Mouse (Mus musculus) limb, embryonic 12.5 days (tissue): ENCODE results near the gene Gpr162. TPM values are rescaled to one million over a fixed set of nuclear protein-coding genes. Genes with fewer than 3 reads are reported as not detected.
A peak's percentile ranks its signal among the peaks of the same experiment; 100 is the strongest.

ENCODE experiments used
- ATAC-seq: fragments of 200-750 bp; cut with Nextera tagmentation; 2 replicates; pipeline ENCODE4 v1.8.0; 2017; ENCODE audit warnings: low read depth, moderate TSS enrichment; ENCODE audit not compliant: insufficient number of reproducible peaks, insufficient read depth, low FRiP score, low TSS enrichment
- H3K27ac ChIP-seq: fragments of 300-500 bp; sonication (generic); 2 replicates; pipeline ENCODE4 v1.5.1; 2016; ENCODE audit warnings: mild to moderate bottlenecking, moderate library complexity
- H3K27me3 ChIP-seq: fragments of 300-500 bp; sonication (generic); 2 replicates; pipeline ENCODE4 v1.6.1; 2016; ENCODE audit warnings: mild to moderate bottlenecking, moderate library complexity
- H3K36me3 ChIP-seq: fragments of 300-500 bp; sonication (generic); 2 replicates; pipeline ENCODE4 v1.6.1; 2016; ENCODE audit warnings: mild to moderate bottlenecking, moderate library complexity
- H3K4me1 ChIP-seq: fragments of 300-500 bp; sonication (generic); replicated peaks from 2 replicates; pipeline ENCODE4 v1.6.1; 2016
- H3K4me2 ChIP-seq: fragments of 300-500 bp; sonication (generic); 2 replicates; pipeline ENCODE4 v1.6.1; 2016; ENCODE audit warnings: mild to moderate bottlenecking, moderate library complexity
- H3K4me3 ChIP-seq: fragments of 300-500 bp; sonication (generic); replicated peaks from 2 replicates; pipeline ENCODE4 v1.5.1; 2016; ENCODE audit warnings: mild to moderate bottlenecking
- H3K9ac ChIP-seq: fragments of 300-500 bp; sonication (generic); replicated peaks from 2 replicates; pipeline ENCODE4 v1.6.1; 2016; ENCODE audit warnings: mild to moderate bottlenecking, moderate library complexity
- H3K9me3 ChIP-seq: fragments of 300-500 bp; sonication (generic); 2 replicates; pipeline ENCODE4 v1.6.1; 2016; ENCODE audit warnings: mild to moderate bottlenecking, moderate library complexity
- WGBS: fragments of 180-500 bp; shearing (Covaris S2); methylation state at CpG from one replicate; pipeline ENCODE4 v1.1.7; 2016; 5-methylcytosine and 5-hydroxymethylcytosine counted together
- polyA plus RNA-seq: library from polyadenylated mRNA; unstranded; fragments of >200 nt; fragmentation: Nextera tagmentation; extraction: Ambion mirVana; gene quantifications from 2 replicates; pipeline ENCODE4 v1.2.1, GENCODE M21; 2016

Gene Gpr162
- polyA plus RNA-seq, 1 experiment from 2014 or later: 2.5 TPM

DNA sequence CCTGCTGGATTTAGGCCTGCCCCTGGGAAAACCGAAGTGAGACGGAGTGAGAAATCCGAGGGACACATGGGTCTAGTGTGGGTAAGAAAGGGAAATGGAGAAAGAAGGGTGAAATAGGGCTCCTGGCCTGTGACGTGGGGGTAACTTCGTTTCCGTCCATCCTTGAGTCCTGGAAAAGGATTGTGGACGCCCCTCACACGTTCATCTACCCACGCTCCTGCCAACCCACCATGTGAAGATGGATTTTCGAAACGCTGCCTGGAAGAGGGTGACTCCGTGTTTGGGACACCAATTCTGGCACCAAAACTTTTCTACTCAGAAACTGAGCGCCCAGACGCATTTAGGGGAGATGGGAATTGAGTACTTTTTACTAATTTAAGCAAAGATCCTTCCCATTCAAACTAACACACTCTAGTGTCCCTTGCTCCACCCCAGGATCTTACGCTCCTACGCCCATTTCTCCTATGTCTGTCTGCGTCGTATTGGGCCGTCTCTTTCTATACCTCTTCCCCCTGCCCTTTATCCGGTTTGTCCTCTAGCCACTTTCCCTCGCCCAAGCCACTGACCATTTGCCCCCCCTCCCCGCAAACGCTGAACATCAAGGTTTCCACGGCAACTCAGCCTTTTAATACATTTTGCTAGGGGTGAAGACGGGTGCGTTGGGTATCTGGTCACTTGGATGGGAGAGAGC is 5.8 kb downstream of the Gpr162 start:
- Histone ChIP-seq H3K27ac (peak overlapping the region; percentile 99), H3K4me3 (peak overlapping the region; percentile 86), H3K9me3 (no peaks in the 10 kb centered on the region), H3K9ac (peak overlapping the region; percentile 99), H3K27me3 (peaks cover 19% of the 10 kb centered on the region), H3K36me3 (peaks cover 24% of the 10 kb centered on the region), H3K4me2 (peak overlapping the region; percentile 80), H3K4me1 (peaks cover 52% of the 10 kb centered on the region)
- 25% methylated on average over 26 of the region's 26 CpGs for WGBS
- ATAC-seq: no peak

DNA sequence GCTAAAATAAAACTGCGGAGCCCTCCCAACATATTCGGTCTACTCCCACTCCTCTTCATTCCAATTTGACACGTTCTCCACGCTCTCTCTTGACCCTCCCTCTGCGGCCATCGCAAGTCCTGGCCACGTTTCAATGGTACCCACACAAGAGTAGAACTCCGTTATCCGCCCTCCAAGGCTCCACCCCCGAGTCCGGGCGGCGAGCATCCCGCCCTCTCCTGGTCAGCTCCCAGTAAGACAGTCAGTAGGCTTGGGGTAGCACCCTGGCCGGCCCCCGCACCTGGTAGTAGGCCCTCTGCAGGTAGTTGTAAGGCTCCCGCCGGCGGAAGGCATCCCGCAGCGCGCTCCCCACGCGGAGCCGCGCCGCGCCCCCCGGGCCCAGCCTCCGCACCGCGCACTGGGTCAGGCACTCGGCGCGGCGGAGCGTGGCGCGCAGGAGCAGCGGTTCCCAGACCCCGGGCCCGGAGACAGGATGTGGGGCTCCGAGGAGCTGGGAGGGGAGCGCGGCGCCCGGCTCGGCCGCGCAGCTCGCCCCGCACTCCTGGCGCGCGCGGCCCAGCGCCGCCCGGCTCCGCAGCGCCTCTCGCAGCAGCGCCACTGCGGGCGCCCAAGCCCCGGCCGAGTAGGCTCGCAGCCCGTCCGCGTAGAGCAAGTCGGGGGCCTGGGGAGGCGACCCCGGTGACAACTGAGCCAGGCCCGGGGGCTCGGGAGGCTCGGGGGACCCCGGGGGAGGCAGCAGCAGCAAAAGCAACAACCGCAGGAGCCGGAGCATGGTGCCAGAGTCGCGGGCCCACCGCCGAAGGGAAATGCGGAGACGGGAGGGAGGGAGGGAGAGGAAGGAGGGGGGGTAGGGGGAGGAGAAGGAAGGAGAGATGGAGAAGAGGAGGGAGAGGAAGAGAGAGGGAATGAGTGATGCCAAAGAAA is 6.6 kb downstream of the Gpr162 start, which contains the start of gene P3h3:
Gene P3h3 (minus strand): TSS at position 837 of the 924 bp plus-strand sequence.
- H3K4me3 ChIP-seq: peak within 1 kb of the TSS; percentile 86
- H3K27ac ChIP-seq: peak within 1 kb of the TSS; percentile 99
- peaks cover 44% of the 10 kb centered on the region for H3K4me1 ChIP-seq
- ATAC-seq: peak; percentile 83
- under 1% methylated on average over 83 of the region's 86 CpGs for WGBS
- peak within 1 kb of the TSS; percentile 80 for H3K4me2 ChIP-seq
- peaks cover 12% of the 10 kb centered on the region; the same call in 1 of the 2 replicates for H3K27me3 ChIP-seq
- peak within 1 kb of the TSS; percentile 99 for H3K9ac ChIP-seq
- peaks cover 32% of the 10 kb centered on the region for H3K36me3 ChIP-seq
- no peaks in the 10 kb centered on the region for H3K9me3 ChIP-seq

DNA sequence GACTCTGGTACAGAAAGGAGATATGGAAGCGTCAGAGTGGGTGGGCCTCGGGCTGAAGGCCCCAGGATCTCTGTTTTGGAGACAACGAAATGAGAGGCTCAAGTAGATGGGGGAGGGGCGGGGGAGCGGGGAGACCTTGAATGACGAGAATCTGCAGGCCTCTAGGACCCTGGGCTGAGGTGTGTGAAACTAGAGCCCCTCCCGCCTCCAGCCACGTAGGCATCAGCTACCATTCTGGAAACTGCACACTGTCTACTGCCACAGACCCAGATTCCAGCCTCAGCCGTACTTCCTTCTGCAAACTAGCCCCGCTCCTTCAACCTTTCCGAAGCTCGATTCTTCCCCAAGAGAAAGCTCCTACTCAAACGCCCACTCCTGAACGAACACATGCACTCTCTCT is 7.5 kb downstream of the Gpr162 start:
- ATAC-seq: peak; percentile 72
- Histone ChIP-seq H3K9me3 (no peaks in the 10 kb centered on the region), H3K27ac (peak overlapping the region; percentile 99), H3K9ac (peak overlapping the region; percentile 99), H3K27me3 (peaks cover 4% of the 10 kb centered on the region; the same call in 1 of the 2 replicates), H3K36me3 (peaks cover 39% of the 10 kb centered on the region), H3K4me3 (peak overlapping the region; percentile 86), H3K4me1 (peaks cover 35% of the 10 kb centered on the region), H3K4me2 (peak overlapping the region; percentile 80)
- 5% methylated on average over 14 of the region's 14 CpGs for WGBS

DNA sequence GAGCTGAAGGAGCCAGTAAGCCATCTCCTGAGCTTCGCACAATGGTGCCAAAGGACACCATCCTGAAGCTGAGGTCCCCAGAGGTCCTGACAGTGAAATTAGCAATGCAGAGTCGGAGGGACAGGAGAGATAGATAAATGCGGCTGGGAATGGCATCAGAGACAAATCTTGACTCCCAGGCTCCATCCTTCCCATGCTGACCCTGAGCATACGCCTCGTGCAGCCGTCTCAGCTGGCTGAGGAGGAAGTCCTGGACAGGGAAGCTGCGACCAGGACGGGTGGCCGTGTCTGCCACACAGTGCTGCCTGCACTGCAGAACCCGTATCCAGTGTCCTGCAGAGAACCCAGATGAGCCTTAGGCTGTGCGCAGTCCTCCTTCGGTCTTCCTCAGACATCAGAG is 9.1 kb downstream of the Gpr162 start:
- WGBS: 75% methylated on average over 12 of the region's 12 CpGs
- Histone ChIP-seq H3K36me3 (peaks cover 50% of the 10 kb centered on the region), H3K27ac (no peak overlapping the region), H3K4me1 (peaks cover 27% of the 10 kb centered on the region), H3K9ac (no peak overlapping the region), H3K9me3 (no peaks in the 10 kb centered on the region), H3K4me3 (no peak overlapping the region), H3K27me3 (peaks cover 4% of the 10 kb centered on the region; the same call in 1 of the 2 replicates), H3K4me2 (no peak overlapping the region)
- no peak for ATAC-seq

DNA sequence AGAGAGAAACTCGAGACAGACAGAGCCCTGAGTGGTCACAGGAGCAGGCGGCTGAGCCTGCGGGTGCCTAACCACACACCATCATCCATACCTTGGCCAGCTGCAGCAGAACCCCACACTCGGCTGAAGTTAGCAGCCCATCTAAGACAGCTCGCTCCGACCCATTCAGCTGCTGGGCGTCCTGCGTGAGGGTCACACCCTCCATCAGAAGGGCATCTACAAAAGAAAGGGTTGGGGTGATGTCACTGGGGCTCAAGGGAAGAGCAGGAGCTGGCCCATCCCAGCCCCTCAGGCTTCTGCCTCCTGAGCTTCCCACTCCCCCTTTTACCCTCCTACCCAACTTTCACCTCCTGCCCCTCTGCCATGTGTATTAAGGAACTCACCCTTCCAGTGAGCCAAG is 13.2 kb downstream of the Gpr162 start:
- Histone ChIP-seq H3K36me3 (peaks cover 75% of the 10 kb centered on the region), H3K4me1 (peaks cover 2% of the 10 kb centered on the region; the same call in 1 of the 2 replicates), H3K4me2 (no peak overlapping the region), H3K4me3 (no peak overlapping the region), H3K9ac (no peak overlapping the region), H3K27me3 (no peaks in the 10 kb centered on the region), H3K27ac (no peak overlapping the region), H3K9me3 (no peaks in the 10 kb centered on the region)
- 50% methylated on average over 8 of the region's 8 CpGs for WGBS
- no peak for ATAC-seq

DNA sequence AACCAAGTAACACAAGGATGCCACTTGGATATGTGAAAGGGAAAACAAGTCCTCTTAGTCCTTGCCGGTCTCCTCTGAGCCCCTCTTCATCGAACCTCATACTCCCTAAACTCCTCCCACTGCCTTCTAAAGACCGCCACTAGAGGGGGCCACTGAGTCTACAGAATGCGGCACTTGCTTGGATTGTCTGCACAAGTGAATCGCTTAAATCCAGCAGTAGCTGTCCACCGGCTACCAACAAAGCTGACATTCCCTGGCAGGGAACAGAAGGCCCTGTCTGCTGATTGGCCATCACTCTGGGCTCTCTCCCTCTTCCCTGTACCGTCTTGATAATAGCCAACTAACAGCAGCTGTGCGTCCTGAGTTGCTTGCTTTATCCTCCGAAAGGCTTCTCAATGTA is 16.5 kb downstream of the Gpr162 start:
- Histone ChIP-seq H3K4me2 (no peak overlapping the region), H3K9me3 (no peaks in the 10 kb centered on the region), H3K9ac (no peak overlapping the region), H3K27me3 (no peaks in the 10 kb centered on the region), H3K4me3 (no peak overlapping the region), H3K36me3 (peaks cover 73% of the 10 kb centered on the region), H3K4me1 (no peaks in the 10 kb centered on the region), H3K27ac (no peak overlapping the region)
- ATAC-seq: peak; percentile 60
- 15% methylated on average over 9 of the region's 9 CpGs for WGBS

DNA sequence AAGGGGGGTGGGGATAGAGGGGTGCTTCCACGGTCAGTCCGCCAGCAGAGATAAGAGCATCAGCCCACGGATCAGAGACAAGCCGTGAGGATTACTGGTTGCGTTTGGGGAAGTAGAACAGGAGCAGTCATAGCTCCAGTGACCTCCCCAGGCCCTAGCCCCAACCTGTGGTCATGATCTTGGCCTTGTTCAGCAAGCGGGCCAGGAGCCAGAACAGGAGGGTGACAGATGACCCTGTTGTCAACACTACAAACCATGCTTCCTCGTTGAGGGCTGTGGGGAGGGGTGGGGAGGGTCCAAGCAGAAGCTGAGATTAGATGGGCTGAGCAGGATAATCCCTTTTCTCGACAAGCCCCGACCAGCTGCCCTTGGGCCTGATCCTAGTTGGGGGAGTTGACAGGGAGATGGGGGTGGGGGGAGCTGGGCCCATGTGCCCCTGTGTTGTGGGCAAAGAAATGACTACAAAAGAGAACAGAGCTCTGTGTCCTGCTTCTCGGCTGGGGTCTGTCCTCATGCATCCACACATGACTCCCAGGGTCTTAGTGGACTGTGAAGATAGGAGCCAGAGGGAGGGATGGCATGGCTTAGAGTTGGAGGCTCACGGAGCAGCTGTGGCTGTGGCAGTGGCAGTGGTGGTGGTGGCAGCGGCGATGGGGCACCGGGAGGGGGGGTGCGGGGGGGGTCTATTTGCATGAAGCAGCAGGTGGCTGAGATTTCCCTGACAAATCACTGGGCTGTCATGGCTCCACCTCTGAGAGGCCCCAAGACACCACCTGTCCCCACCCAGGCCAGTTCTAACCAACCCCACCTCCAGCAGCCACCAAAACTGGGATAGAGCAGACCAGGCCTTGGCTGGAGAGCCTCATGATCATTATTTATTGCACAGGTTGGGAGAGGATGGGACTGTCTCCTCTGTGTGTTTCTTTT is 23.3 kb downstream of the Gpr162 start, which contains the start of gene Gnb3:
Gene Gnb3 (minus strand): TSS at position 35 of the 927 bp plus-strand sequence.
- Histone ChIP-seq H3K4me1 (peaks cover 37% of the 10 kb centered on the region), H3K27ac (0 out of 2 replicates have a peak within 1 kb of the TSS, but pooled peaks have one; percentile 8), H3K4me2 (peak within 1 kb of the TSS; percentile 32; the same call in 1 of the 2 replicates), H3K9me3 (no peaks in the 10 kb centered on the region), H3K4me3 (no peak within 1 kb of the TSS), H3K36me3 (peaks cover 48% of the 10 kb centered on the region), H3K27me3 (no peaks in the 10 kb centered on the region), H3K9ac (peak within 1 kb of the TSS; percentile 40)
- no peak; the same call in 1 of the 2 replicates for ATAC-seq
- 30% methylated on average over 15 of the region's 15 CpGs for WGBS

DNA sequence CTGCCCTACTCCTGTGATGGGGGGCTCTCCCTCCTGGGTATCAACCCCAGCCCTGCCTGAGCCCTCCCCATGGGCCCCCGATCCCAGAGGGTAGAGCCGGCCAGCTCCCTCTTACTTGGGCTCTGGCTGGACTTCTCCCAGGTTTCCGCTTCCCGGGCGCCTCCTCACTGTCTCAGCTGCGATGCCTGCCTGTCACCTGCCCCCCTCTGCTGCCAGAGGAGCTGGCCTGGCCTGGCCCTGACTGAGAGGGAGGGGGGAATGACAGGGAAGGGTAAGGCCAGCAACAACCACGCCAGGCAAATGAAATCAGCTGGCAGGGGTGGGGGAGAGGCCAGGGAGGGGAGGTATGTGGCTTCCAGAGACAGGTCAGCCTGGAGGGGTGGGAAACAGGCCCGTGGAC is 24.0 kb downstream of the Gpr162 start:
- H3K4me2 ChIP-seq: peak overlapping the region; percentile 32; the same call in 1 of the 2 replicates
- no peak for ATAC-seq
- H3K4me3 ChIP-seq: no peak overlapping the region
- H3K9me3 ChIP-seq: no peaks in the 10 kb centered on the region
- H3K4me1 ChIP-seq: peaks cover 41% of the 10 kb centered on the region
- no peaks in the 10 kb centered on the region for H3K27me3 ChIP-seq
- 10% methylated on average over 8 of the region's 8 CpGs for WGBS
- H3K9ac ChIP-seq: peak overlapping the region; percentile 40
- 0 out of 2 replicates have a peak overlapping the region, but pooled peaks have one; percentile 8 for H3K27ac ChIP-seq
- peaks cover 41% of the 10 kb centered on the region for H3K36me3 ChIP-seq

DNA sequence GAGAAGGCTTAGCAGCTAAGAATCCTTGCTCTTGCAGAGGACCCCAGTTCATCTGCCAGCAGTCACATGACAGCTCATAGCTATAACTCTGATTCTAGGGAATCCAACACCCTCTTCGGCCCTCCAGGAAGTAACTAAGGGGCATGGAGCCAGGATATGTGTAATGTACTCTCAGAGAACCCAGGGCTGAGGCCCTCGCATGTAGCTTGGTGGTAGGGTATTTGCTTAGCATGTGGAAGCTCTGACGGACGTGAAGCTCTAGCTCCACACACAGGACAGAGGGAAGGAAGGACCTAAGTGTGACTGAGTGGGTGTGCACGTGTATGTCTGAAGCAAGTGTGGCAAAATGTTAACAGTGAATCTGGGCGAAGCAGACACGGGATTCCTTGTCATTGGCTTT is 27.4 kb downstream of the Gpr162 start:
- H3K36me3 ChIP-seq: peaks cover 42% of the 10 kb centered on the region
- no peak overlapping the region for H3K4me3 ChIP-seq
- H3K27ac ChIP-seq: no peak overlapping the region
- no peak for ATAC-seq
- peaks cover 51% of the 10 kb centered on the region for H3K4me1 ChIP-seq
- H3K27me3 ChIP-seq: no peaks in the 10 kb centered on the region
- H3K9ac ChIP-seq: no peak overlapping the region
- no peak overlapping the region for H3K4me2 ChIP-seq
- no peaks in the 10 kb centered on the region for H3K9me3 ChIP-seq
- WGBS: 80% methylated on average over 7 of the region's 7 CpGs

DNA sequence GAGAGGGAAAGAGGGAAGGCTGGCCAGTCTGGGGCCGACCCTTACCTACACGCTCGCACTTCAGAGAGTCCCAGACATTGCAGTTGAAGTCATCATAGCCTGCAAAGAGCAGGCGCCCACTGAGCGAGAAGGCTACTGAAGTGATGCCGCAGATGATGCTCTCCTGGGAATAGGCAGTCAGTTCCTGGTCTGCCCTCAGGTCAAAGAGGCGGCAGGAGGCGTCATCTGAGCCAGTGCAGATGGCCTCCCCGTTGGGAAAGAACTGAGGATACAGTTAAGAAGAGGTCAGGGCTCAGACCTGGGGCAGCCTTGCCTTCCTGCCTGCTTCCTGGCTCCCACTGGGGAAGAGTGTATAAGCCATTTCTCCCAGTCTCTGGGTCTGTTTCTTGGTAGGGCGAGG is 28.3 kb downstream of the Gpr162 start:
- whole genome bisulfite sequencing: 31% methylated on average over 10 of the region's 10 CpGs
- H3K9me3 ChIP-seq: no peaks in the 10 kb centered on the region
- H3K27me3 ChIP-seq: no peaks in the 10 kb centered on the region
- no peak overlapping the region; the same call in 1 of the 2 replicates for H3K9ac ChIP-seq
- H3K36me3 ChIP-seq: peaks cover 34% of the 10 kb centered on the region
- H3K4me3 ChIP-seq: no peak overlapping the region
- H3K27ac ChIP-seq: peak overlapping the region; percentile 47; the same call in 1 of the 2 replicates
- H3K4me1 ChIP-seq: peaks cover 57% of the 10 kb centered on the region
- H3K4me2 ChIP-seq: no peak overlapping the region
- no peak for ATAC-seq
